Mouse (Mus musculus) kidney, postnatal 10 days (tissue): Measurements from ENCODE around the gene Sort1.
A peak's percentile ranks its signal among the peaks of the same experiment; 100 is the strongest.

Experiments used
- DNase-seq: peaks from one replicate; pipeline ENCODE4 v3.0.0; 2021; ENCODE audit warnings: mixed read lengths

Sort1 gene

DNA sequence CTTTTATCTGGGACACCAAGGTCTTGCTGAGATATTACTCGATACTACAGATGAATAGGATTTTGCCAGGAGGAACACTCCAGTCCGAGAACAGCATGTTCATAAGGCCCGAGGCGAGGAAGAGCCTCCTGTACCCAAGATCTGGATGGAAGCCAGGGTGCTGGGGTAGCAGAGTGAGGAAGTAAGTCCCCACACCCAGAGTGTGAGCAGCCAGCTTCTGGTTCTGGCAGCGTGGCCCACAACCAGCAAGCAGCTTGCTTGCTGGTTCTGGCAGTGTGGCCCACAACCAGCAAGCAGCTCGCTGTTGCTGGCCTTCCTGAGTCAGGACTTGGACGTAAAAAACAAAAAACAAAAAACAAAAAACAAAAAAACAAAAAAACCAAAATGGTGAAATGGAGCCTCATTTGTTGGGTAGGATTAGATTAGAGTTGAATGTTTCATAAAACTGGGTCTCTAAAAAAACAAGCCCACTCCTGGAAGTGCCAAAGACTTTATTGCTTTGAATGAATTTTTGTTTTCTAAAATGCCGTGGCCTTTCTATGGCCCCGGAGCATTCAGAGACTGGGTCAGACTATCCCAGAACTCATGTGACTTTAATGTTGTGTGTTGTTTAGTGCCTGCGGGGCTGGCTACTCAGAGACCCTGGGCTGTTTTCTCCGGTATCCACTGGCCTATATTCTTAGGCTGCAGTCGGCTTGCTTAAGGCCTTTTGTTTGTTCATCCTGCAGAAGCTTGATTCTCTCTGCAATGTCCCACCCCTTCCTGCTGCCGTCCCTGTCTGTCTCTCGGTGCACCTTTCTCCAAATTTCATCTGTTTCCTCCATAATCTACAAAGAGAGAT is 11.7 kb downstream of the Sort1 start:
- DNase-seq, result peak; percentile 61

DNA sequence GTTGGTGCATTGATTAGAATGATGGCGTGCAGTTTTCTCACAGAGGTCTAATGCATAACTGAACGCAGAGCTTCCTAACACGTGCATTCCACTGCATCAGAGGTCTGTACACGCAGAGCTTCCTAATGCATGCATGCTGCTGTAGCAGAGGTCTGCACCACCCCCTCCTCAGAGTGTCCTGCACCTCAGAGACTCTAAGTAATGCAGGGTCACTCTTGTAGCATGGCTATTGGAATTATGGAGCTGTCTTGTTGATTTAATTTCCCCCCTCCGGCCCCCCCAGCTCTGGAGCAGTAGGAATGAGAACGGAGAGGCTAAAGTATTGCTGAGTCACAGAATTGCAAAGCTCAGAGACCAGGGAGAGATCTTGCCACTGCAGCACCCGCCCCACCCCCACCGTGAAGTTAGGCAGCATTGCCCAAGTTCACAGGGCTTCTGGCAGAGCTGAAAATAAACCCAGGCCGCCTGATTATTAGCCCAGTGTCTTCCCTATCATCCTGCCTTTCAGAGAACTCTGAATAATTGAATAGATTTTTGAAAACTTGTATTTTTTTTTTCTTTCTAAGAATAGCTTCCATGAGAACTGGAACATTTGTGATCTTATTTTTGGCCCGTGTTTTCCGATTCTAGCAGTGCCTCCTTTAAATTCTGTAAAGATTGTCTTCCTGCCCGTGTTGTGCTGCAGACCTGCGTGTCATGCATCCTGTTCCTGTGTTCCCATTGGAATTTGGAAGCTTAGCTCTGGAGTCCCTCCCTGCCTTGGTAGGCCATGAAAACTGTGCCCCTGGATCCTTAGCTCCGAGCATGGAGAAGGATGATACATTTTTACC is 12.6 kb downstream of the Sort1 start:
- peak; percentile 77 for DNase-seq

- DNase-seq, result no peak
Observed at GRCm38 (mm10) chr3:108297050-108297419, 13.2 kb downstream of the Sort1 start.

- no peak for DNase-seq
Observed at GRCm38 (mm10) chr3:108297603-108298553, 14.0 kb downstream of the Sort1 start.

DNA sequence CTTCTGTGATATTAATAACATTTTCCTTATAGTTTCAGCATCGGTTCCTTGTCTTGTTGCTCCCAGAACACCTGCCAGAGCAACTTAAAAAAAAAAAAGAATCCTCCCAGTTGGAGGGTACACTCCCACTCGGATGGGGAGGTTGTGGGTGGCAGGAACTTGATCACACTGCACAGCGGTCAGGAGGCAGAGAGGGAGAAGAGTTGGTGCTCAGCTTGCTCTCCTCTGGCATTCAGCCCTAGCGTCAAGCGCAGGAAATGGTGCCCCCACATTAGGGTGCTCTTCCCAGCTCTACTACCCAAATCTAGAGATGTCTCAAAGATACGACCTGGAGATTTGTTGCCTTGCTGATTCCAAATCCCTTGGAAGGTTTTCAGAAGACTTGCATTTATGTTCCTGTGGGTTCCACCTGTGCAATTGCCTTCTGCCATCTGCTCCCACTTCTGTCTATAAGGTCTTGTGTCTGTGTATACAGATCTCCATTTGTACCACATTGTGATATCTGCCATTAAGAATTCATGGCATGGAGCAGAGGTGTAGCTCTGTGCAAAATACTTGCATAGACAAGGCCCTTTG is 16.7 kb downstream of the Sort1 start:
- no peak for DNase-seq

GRCm38 (mm10) chr3:108303683-108304082 is 19.8 kb downstream of the Sort1 start:
- DNase-seq, result no peak

DNA sequence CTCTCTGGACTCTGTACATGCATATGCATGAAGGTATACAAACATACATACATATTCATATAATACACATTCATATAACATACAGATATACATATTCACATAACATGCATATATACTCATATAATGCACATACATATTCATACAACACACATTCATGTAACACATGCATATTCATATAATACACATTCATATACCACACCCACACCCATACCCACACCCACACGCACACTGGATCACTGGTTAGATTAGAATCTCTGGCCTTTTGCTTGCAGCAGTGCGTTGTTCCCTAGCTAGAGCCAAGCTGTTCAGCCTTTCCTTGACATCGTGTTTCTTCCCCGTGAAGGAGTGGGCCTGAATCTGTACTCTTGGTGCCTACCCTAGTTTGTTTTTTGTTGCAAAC is 20.9 kb downstream of the Sort1 start:
- DNase-seq, result no peak

GRCm38 (mm10) chr3:108306387-108306786 is 22.5 kb downstream of the Sort1 start:
- no peak for DNase-seq

GRCm38 (mm10) chr3:108307485-108307884 is 23.6 kb downstream of the Sort1 start:
- no peak for DNase-seq

DNA sequence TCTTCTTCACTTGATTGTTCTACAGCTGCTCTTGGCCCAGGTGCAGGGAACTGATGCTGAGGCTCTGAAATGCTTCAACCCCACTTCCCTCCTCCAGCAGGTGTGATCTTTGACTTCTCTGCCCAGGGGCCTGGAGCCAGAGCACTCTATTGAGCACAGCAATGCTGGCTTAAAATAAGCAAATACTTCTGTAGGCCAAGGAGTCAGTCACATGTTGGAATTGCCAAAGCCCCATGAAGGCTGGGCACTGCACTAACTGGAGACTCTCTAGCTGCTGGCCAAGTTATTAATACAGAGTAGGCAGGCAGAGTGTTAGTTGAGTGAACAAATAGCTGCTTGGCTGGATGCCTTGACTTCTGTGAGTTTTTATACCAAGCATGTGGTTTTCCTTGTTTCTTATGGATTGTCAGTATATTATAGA is 27.0 kb downstream of the Sort1 start:
- DNase-seq, result no peak

GRCm38 (mm10) chr3:108311688-108312087 is 27.8 kb downstream of the Sort1 start:
- DNase-seq, result no peak

DNA sequence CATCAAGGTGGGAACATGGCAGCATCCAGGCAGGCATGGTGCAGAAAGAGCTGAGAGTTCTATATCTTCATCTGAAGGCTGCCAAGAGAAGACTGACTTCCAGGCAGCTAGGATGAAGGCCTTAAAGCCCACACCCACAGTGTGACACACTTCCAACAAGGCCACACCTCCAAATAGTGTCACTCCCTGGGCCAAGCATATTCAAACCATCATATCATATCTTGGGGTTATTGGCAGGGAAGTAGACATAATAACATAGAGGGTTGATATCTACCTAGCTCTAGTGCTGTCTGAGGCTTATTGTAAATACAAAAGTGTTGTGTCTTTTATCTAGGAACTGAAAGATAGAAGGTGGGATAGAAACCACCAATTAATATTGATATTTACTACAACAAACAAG is 28.5 kb downstream of the Sort1 start:
- DNase-seq, result no peak

- no peak for DNase-seq
Observed at GRCm38 (mm10) chr3:108313138-108313537, 29.3 kb downstream of the Sort1 start.

DNA sequence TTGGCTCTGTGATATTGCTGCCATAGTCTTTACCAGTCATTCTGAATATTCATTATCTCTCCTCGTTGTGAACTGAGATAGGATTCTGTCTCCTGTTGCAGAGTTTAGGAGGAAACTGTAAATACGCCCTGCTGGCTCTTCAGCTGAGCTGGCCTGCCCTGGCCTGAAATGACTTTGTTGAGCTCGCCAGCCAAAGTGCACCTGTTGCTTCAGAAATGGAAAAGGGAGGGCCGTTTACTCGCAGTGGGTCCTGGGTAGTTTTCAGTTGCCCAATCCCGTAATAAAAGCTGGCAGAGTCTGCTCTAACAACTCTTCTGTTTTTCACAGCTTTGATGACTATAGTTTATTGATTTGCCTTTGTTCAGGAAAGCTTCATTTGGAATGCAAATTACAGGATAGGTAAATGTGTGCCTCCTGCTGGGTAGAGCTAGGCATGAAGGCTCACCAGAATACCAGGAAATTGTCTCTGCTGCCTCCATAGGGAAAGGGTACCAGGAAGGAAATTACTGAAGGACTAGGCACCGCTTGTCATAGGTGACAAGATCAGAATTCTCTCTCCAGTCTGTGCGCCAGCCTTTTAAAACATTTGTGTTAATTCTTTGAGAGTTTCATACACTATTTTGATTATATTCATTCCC is 30.3 kb downstream of the Sort1 start:
- no peak for DNase-seq

GRCm38 (mm10) chr3:108318517-108318916 is 34.6 kb downstream of the Sort1 start:
- DNase-seq, result no peak

- no peak for DNase-seq
Observed at GRCm38 (mm10) chr3:108321671-108322070, 37.8 kb downstream of the Sort1 start.

GRCm38 (mm10) chr3:108322136-108322535 is 38.3 kb downstream of the Sort1 start:
- DNase-seq, result no peak

GRCm38 (mm10) chr3:108322962-108323361 is 39.1 kb downstream of the Sort1 start:
- no peak for DNase-seq

GRCm38 (mm10) chr3:108324837-108325236 is 41.0 kb downstream of the Sort1 start:
- no peak for DNase-seq

GRCm38 (mm10) chr3:108325521-108325920 is 41.6 kb downstream of the Sort1 start:
- no peak for DNase-seq

DNA sequence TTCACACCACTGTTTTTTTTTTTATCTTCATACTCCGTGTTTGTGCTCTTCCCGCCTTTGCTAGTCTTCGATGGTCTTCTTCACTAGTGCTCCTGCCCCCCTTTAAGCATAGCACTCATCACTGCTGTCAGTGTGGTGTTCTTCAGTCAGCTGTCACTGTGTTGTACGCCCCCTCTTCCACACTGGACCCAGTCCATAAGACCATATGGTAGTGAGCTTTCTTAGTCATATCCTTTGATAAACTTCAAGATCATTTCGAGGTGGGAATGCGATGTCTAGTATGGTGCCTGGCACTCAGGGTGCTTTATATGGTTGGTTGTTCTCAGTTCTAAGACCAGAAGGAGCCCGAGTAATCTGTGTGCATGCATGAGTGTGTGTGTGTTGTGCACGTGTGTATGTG is 43.4 kb downstream of the Sort1 start:
- no peak for DNase-seq

DNA sequence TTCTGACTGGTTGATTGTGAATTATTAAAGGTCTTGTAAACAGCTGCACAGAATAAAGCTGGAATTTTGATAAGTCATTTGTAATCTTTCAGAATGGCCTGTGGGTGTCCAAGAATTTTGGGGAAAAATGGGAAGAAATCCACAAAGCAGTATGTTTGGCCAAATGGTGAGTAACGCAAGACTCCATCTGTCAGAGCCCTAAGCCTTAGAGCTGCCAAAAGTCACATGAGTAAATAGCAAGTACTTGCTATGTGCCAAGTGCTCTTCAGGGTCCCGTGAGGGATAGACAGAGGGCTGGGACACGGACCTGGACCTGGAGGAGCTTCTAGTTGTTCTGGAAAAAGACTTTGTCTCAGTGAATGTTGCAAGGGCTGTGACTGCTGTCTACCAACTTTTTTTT is 44.0 kb downstream of the Sort1 start:
- DNase-seq, result peak; percentile 18
